Mouse (Mus musculus) cortical plate, adult 2 months (tissue): Measurements from ENCODE around the gene Zfp334.

Source experiments
- CTCF ChIP-seq: fragments of 200-500 bp; IDR thresholded peaks from 2 replicates; pipeline ENCODE4 v1.5.1; 2011; ENCODE audit warnings: mild to moderate bottlenecking, control low read depth, low read length; ENCODE audit not compliant: insufficient read depth; ENCODE audit errors: extremely low read depth
- POLR2A ChIP-seq: fragments of 200-500 bp; IDR thresholded peaks from 2 replicates; pipeline ENCODE4 v1.6.1; 2011; ENCODE audit warnings: mild to moderate bottlenecking, low read length, control low read depth; ENCODE audit not compliant: insufficient read depth; ENCODE audit errors: extremely low read depth

- TF ChIP-seq CTCF, result no peak
- peak; percentile 70; the same call in 1 of the 2 replicates for TF ChIP-seq POLR2A
These were observed 61.5 kb downstream of the Zfp334 start, which contains the start of gene Elmo2 for GRCm38 (mm10) chr2:165326304-165327190.
